Mouse (Mus musculus) lung, embryonic 14.5 days (tissue): ENCODE data around the gene Ap5z1. TPM values are rescaled to one million over a fixed set of nuclear protein-coding genes. Genes with fewer than 3 reads are reported as not detected.

ENCODE experiments used
- ATAC-seq: fragments of 200-750 bp; cut with Nextera tagmentation; 2 replicates; pipeline ENCODE4 v1.8.0; 2017; ENCODE audit warnings: mild to moderate bottlenecking, moderate TSS enrichment, moderate library complexity; ENCODE audit not compliant: insufficient read depth
- DNase-seq: peaks from one replicate; pipeline ENCODE4 v3.0.0-alpha.2; 2015
- H3K27ac ChIP-seq: fragments of 300-500 bp; sonication (generic); 2 replicates; pipeline ENCODE4 v1.5.1; 2014; ENCODE audit warnings: low read depth, mild to moderate bottlenecking, moderate library complexity
- H3K27me3 ChIP-seq: fragments of 300-500 bp; sonication (generic); 2 replicates; pipeline ENCODE4 v1.6.1; 2014; ENCODE audit warnings: low read length, control low read depth; ENCODE audit not compliant: insufficient read depth
- H3K36me3 ChIP-seq: fragments of 300-500 bp; sonication (generic); 2 replicates; pipeline ENCODE4 v1.6.1; 2014; ENCODE audit warnings: control low read depth; ENCODE audit not compliant: insufficient read depth
- H3K4me1 ChIP-seq: fragments of 300-500 bp; sonication (generic); 2 replicates; pipeline ENCODE4 v1.6.1; 2014; ENCODE audit warnings: antibody characterized with exemption, control low read depth; ENCODE audit not compliant: insufficient read depth
- H3K4me2 ChIP-seq: fragments of 300-500 bp; sonication (generic); 2 replicates; pipeline ENCODE4 v1.6.1; 2014; ENCODE audit warnings: mild to moderate bottlenecking
- H3K4me3 ChIP-seq: fragments of 300-500 bp; sonication (generic); 2 replicates; pipeline ENCODE4 v1.5.1; 2014; ENCODE audit warnings: low read depth, low read length
- H3K9ac ChIP-seq: fragments of 300-500 bp; sonication (generic); 2 replicates; pipeline ENCODE4 v1.6.1; 2014
- H3K9me3 ChIP-seq: fragments of 300-500 bp; sonication (generic); 2 replicates; pipeline ENCODE4 v1.6.1; 2016; ENCODE audit warnings: low read depth, low read length, control low read depth
- CTCF ChIP-seq: IDR thresholded peaks from 2 replicates; pipeline ENCODE4 v1.5.1; 2016; ENCODE audit warnings: antibody characterized with exemption, low read depth
- WGBS: fragments of 180-500 bp; shearing (Covaris S2); extraction: QIAGEN DNeasy Blood & Tissue Kit; methylation state at CpG from one replicate; pipeline ENCODE4 v1.1.7; 2014; 5-methylcytosine and 5-hydroxymethylcytosine counted together
- polyA plus RNA-seq: library from polyadenylated mRNA; unstranded; fragments of >200 nt; fragmentation: Nextera tagmentation; extraction: Ambion mirVana; gene quantifications from 2 replicates; pipeline ENCODE4 v1.2.1, GENCODE M21; 2014

Gene Ap5z1
- polyA plus RNA-seq, 1 experiment from 2014 or later: 9.9 TPM

GRCm38 (mm10) chr5:142518973-142519372 is 55.2 kb downstream of the Ap5z1 start:
- TF ChIP-seq CTCF: no peak
- peak; percentile 67 for DNase-seq
- ATAC-seq: peak; percentile 22; the same call in 1 of the 2 replicates
- Histone ChIP-seq H3K4me2 (no peak overlapping the region), H3K27me3 (no peaks in the 10 kb centered on the region), H3K4me1 (0 out of 2 replicates have a peak, but pooled peaks cover 8% of the 10 kb centered on the region), H3K9ac (no peak overlapping the region), H3K9me3 (no peaks in the 10 kb centered on the region), H3K4me3 (no peak overlapping the region), H3K36me3 (no peaks in the 10 kb centered on the region), H3K27ac (no peak overlapping the region)
- WGBS: 46% methylated on average over 6 of the region's 6 CpGs

- H3K4me1 ChIP-seq: peaks cover 8% of the 10 kb centered on the region; the same call in 1 of the 2 replicates
- no peak for ATAC-seq
- no peak for TF ChIP-seq CTCF
- no peak overlapping the region for H3K9ac ChIP-seq
- H3K9me3 ChIP-seq: no peaks in the 10 kb centered on the region
- H3K27me3 ChIP-seq: no peaks in the 10 kb centered on the region
- H3K27ac ChIP-seq: no peak overlapping the region
- H3K4me2 ChIP-seq: no peak overlapping the region
- DNase-seq: no peak
- H3K36me3 ChIP-seq: no peaks in the 10 kb centered on the region
- no peak overlapping the region for H3K4me3 ChIP-seq
- 46% methylated on average over 4 of the region's 4 CpGs for WGBS
These were observed 56.6 kb downstream of the Ap5z1 start for GRCm38 (mm10) chr5:142520360-142520759.

- Histone ChIP-seq H3K4me2 (no peak overlapping the region), H3K4me3 (no peak overlapping the region), H3K4me1 (peaks cover 12% of the 10 kb centered on the region; the same call in 1 of the 2 replicates), H3K36me3 (no peaks in the 10 kb centered on the region), H3K27ac (no peak overlapping the region), H3K9me3 (no peaks in the 10 kb centered on the region), H3K9ac (no peak overlapping the region), H3K27me3 (no peaks in the 10 kb centered on the region)
- 74% methylated on average over 11 of the region's 11 CpGs for WGBS
- DNase-seq: no peak
- ATAC-seq: no peak
- no peak for TF ChIP-seq CTCF
These were observed 57.6 kb downstream of the Ap5z1 start for GRCm38 (mm10) chr5:142521195-142521866.

- H3K36me3 ChIP-seq: no peaks in the 10 kb centered on the region
- H3K4me1 ChIP-seq: peaks cover 6% of the 10 kb centered on the region; the same call in 1 of the 2 replicates
- DNase-seq (peak; percentile 90), ATAC-seq (peak; percentile 96)
- peak overlapping the region; percentile 87 for H3K27ac ChIP-seq
- H3K9ac ChIP-seq: no peak overlapping the region
- no peak for TF ChIP-seq CTCF
- H3K27me3 ChIP-seq: peaks cover 9% of the 10 kb centered on the region; the same call in 1 of the 2 replicates
- WGBS: 38% methylated on average over 8 of the region's 8 CpGs
- no peaks in the 10 kb centered on the region for H3K9me3 ChIP-seq
- peak overlapping the region; percentile 39 for H3K4me2 ChIP-seq
- H3K4me3 ChIP-seq: no peak overlapping the region
These were observed 61.1 kb downstream of the Ap5z1 start for GRCm38 (mm10) chr5:142524711-142525464.

Other genes starting within 250 kb of the Ap5z1 start
- gene Foxk1, start 62.4 kb upstream of the Ap5z1 start, polyA plus RNA-seq: 5.4 and 7.9 TPM in 2 replicates
- gene Papolb, start 66.1 kb downstream of the Ap5z1 start, polyA plus RNA-seq: 0.16 and 0.39 TPM in 2 replicates
- gene Radil, start 87.2 kb downstream of the Ap5z1 start, polyA plus RNA-seq: 1.5 and 2.6 TPM in 2 replicates
- 0.11 TPM in 1 of 2 replicates, not detected in the other for gene Mmd2, start 144.9 kb downstream of the Ap5z1 start, polyA plus RNA-seq
- 47.7 and 53.0 TPM in 2 replicates for gene Wipi2, start 163.8 kb downstream of the Ap5z1 start, polyA plus RNA-seq
- 6.8 and 8.2 TPM in 2 replicates for gene Slc29a4, start 228.6 kb downstream of the Ap5z1 start, polyA plus RNA-seq